Mouse (Mus musculus): Measurements from ENCODE around the gene Fxyd7. TPM values are rescaled to one million over a fixed set of nuclear protein-coding genes. Genes with fewer than 3 reads are reported as not detected.

Gene Fxyd7
- total RNA-seq, 2 experiments from 2014 or later = 371 to 375 TPM

DNA sequence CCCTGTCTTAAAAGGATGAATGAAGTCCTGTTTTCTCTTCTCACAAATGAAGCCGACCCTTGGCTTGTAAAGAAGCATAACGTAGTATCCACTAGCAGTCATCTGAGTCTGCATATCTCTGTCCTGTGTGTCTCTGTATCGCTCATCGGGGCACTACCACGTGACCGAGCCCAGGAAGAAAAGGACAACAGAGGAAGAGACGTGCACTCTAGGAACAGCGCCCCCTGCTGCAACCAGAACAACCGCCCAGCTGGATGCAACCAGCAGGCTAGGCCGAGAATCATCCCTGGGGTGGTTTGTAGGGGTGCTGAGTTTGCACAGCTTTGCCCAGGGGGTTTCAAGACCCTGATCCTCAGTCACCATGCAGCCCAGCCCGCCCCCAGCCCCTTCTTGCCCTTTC, 16.5 kb downstream of the Fxyd7 start:
- intact Hi-C loops (cut with DNase I) = no loop called here
- DNase-seq (ENCODE audit: extremely low spot score in 1 of 2, low spot score in 2 of 2) = peak in 1 of 2 experiments; percentile 55

DNA sequence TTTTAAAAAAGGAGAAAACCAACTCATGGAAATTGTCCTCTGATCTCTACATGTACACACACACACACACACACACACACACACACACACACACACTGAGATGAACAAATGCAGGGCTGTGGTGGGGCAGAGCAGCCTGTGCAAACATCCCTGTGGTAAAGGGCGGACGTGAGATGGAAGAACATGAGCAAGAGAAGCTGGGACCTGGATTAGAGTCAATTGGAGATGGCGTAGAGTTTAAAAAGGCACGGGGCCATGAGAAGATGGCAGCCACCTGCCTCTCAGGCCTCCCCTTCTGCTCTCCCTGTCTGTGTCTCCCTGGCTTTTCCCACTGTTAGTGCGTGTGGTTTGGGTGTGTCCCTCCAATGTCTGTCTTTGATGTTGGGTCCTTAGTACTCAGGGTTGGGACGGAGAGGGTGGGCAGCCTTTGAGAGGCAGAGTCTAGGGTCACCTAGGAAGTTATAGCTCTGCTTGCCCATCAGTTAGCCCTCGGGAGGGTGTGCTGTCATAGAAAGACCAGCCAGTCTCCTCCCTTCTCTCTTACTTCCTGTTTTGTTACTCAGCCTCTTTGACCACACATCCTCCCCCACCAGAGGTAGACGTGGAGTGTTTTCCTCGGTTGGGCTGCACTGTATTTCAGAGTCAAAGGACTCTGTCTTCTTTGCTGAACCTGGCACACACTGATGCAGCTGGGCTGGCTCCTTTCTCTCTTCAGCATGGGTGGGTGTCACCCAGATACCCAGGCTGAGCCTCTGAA, 17.7 kb downstream of the Fxyd7 start:
- intact Hi-C loops (cut with DNase I) = no loop called here
- DNase-seq (ENCODE audit: extremely low spot score in 1 of 2, low spot score in 2 of 2) = no peak

DNA sequence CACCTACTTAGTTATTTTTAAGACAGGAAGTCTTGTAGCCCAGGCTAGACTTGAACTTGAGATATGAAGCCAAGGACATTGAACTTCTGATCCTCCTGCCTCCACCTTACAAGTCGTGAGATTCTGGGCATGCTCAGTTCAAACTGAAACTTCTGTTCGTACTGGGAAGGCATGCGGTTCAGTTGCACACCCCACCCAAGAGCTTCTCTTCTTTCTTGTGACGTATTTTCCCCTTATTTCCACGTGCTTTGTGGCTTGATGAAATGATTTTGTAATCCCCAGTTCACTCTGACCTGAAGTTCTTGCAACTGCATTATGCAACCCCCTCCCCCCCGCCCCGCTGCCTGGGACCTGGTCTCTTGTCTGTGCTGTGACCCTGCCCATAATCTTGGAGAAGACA, 19.5 kb downstream of the Fxyd7 start:
- intact Hi-C loops (cut with DNase I) = no loop called here
- DNase-seq (ENCODE audit: extremely low spot score in 1 of 2, low spot score in 2 of 2) = no peak

DNA sequence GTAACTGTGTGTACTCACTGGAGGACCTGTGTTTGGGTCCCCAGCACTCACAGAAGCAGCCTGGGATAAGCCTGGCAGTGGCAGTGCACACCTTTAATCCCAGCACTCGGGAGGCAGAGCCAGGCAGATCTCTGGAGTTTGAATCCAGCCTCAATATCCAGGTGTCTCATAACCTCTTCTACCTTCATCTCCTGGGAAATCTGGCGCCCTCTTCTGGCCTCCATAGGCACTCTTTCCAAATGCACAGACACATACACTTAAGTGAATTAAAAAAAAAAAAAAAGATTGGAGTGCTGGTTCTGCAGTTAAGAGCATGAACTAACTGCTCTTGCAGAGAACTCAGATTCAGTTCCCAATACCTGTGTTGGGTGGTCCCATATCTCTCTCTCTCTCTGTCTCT, 20.6 kb downstream of the Fxyd7 start:
- no peak for DNase-seq (ENCODE audit: extremely low spot score in 1 of 2, low spot score in 2 of 2)
- intact Hi-C loops (cut with DNase I) = no loop called here

DNA sequence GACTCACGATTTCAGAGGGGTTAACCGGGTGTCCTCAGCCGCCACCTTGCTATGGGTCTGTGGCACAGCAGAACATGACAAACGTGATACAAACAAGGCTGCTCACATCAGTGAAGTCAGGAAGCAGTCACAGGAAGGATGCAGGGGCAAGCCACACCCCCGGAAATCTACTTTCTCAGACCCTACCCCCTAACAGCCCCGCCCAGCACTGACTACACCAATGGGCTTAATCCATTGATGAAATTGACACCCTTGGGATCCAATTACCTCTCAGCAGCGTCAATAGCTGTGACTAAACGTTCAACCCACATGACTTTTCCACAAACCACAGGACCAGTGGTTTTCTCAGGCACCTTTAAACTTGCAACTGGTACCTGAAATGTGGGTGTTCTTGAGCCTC, 22.7 kb downstream of the Fxyd7 start:
- no peak for DNase-seq (ENCODE audit: extremely low spot score in 1 of 2, low spot score in 2 of 2)
- intact Hi-C loops (cut with DNase I) = no loop called here

DNA sequence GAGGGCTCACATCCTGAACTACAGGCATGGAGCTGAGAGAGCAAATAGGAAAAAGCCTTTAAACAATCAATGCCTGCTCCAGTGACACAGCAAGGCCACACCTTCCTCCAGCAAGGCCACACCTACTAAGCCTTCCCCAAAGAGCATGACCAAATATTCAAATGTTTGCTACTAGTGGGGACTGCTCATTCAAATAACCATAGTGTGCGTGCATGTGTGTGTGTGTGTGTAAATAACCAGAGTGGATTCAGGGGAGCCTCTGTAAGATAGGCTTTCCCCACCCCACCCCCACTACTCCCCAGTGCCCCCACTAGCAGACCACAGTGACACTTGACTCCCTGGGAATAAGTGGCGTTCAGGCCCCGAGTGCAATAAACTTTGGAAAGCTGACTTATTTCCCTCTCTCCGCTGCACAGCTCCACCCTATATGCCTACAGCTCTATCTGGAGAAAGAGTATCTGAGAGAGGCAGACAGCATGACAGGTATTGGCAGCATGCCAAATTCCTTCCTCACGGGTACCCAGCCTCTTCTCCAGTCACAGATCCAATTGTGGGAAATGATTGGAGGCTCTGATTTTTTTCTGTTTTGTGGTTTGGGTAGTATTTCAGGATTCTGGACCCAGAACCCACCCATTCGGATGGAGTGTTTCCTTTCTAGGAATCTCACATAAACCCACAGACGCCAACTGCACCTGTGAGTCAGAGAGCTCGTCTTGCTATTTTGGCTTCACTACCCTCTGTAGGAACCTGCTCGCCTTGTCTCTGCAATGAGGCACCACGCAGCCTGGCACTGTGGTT, 34.0 kb downstream of the Fxyd7 start:
- intact Hi-C loops (cut with DNase I) = loop anchor here (5.0 kb wide), 1 partner anchor 40 kb away; no protein-coding TSS in a partner anchor
- peak; percentile 47 to 52 for DNase-seq (ENCODE audit: extremely low spot score in 1 of 2, low spot score in 2 of 2)

DNA sequence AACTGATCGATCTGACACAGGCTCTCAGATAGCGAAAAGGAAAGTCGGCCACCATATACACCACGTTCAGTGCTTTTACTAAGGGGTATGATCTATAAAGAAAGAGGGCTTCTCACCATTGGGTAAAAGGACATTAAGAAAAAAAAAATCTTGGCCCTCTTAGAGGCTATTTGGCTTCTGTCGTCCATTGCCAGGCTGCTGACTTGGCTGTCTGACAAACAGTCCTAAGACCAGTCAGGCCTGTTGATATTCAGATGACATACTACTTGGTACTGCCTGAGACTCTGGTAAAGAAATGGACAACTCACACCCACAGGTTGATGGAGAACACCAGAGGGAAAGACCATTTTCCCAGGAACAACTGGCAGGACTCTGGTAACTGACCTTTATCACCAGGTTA, 38.3 kb downstream of the Fxyd7 start:
- DNase-seq (ENCODE audit: extremely low spot score in 1 of 2, low spot score in 2 of 2) = no peak
- intact Hi-C loops (cut with DNase I) = no loop called here

DNA sequence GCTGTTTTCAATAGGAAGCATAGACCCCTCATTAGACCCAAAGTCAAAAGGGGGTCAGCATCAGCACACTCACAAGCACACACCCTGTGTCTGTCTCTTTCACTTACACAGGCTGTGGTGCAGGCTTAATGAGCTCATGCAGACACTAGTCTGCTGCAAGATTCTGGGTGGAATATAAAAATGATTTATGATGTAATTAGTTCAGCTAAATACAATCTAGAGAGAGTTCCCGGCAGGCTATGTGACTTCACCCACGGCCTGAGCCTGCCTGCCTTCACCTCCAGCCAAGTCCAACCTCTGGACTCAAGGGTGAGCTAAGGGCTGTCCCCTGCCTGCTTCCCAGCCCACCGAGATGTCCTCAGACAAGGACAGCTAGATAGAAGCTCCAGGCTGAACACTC, 42.4 kb downstream of the Fxyd7 start:
- intact Hi-C loops (cut with DNase I) = no loop called here

DNA sequence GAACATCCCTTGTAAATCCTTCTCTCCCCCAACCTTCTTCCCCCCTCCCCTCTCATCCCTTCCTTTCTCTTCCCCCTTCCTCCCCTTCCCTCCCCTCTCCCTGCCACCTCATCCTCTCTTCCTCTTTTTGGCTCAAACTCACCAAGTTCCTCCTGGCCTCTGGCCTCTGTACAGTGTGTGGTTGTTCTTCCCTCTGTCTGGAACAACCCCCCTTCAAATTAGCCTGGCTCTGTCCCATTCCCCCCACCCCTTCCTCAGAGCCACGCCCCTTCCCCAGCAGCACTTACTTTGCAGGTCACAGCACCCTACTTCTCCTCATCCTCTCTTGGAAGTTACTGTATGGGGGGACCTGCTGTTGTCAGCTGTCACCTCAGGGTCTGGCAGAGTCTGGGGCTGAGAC, 43.1 kb downstream of the Fxyd7 start:
- intact Hi-C loops (cut with DNase I) = no loop called here
- no peak for DNase-seq (ENCODE audit: extremely low spot score in 1 of 2, low spot score in 2 of 2)

More for the DNA sequence above, 42.4 kb downstream of the Fxyd7 start:
- no peak for DNase-seq (ENCODE audit: extremely low spot score in 1 of 2, low spot score in 2 of 2)

DNA sequence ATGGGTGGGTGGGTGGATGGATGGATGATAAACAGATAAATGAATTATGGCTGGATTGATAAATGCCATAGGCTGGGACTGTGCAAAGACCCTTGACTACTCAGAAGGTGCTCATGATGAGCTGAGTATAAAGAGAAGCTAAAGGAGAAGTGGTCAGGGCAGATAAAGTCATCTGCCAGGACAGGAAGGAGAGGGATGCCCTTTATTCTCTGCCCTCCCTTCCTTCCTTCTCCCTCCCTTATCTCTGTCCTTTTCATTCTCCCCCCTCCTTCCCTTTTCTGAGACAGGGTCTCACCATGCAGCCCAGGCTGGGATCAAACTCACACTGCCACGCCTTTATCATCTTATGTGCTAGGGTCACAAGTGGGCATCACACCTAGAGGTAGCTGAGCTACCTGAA, 43.5 kb downstream of the Fxyd7 start:
- intact Hi-C loops (cut with DNase I) = no loop called here
- no peak for DNase-seq (ENCODE audit: extremely low spot score in 1 of 2, low spot score in 2 of 2)

DNA sequence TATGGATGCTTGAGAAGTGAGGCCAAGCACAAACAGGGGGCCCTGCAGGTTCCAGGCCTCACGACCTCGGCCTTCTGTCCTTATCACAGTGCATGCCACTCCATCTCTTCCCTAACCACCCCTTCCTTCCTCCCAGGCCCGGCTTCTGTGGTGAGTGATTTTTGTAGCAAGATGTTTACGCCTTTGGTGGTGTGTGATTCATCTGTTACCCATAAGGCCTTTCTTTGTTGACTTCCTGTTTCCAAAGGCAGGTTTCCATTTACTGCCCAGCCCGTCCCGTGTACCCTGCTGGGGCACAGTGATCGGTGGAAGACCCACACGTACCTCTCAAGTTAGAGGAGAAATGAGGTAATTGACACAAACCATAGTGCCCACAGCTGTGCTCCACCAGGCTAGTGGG, 48.6 kb downstream of the Fxyd7 start:
- intact Hi-C loops (cut with DNase I) = no loop called here
- peak in 1 of 2 experiments; percentile 50 for DNase-seq (ENCODE audit: extremely low spot score in 1 of 2, low spot score in 2 of 2)

DNA sequence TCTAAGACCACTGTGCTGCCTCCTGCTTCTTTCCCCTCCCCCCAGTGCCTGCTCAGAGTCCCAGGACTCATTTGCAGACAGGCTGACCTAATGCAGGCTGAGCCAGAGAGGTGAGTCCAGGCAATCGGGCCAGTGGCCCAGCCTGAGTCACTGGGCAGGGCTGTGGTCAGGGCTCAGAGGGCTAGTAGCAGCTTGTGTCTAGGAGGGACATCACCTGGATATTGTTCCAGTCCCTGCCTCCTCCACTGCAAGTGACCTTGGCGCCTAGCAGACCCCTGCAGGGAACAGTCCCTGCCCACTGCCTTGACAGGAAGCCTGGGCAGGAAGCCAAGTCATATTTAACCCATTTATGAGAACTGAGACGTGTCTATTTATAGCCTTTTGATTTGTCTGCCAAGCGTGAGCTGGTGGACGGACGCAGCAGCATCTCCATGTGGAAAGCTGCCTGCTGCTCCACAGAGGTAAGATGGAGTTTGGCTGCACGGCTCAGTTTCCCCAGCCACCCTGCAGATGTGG, 50.7 kb downstream of the Fxyd7 start:
- intact Hi-C loops (cut with DNase I) = no loop called here

DNA sequence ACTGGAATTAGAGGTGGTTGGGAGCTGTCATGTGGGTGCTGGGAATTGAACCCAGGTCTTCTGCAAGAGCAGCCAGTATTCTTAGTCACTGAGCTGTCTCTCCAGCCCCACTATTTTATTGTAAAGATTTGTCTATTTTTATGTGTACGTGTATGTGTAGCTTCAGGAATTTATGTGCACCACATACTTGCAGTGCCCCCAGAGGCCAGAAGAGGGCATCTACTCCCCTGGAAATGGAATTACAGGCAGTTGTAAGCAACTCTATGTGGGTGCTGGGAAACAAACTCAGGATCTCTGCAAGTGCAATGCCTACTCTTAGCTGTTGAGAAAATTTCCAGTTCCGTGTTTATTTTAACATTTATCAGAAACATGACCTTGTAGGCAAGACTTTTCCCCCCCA, 54.8 kb downstream of the Fxyd7 start:
- DNase-seq (ENCODE audit: extremely low spot score in 1 of 2, low spot score in 2 of 2) = no peak
- intact Hi-C loops (cut with DNase I) = no loop called here

More for the DNA sequence above, 50.7 kb downstream of the Fxyd7 start:
- DNase-seq (ENCODE audit: extremely low spot score in 1 of 2, low spot score in 2 of 2) = peak; percentile 35 to 88

DNA sequence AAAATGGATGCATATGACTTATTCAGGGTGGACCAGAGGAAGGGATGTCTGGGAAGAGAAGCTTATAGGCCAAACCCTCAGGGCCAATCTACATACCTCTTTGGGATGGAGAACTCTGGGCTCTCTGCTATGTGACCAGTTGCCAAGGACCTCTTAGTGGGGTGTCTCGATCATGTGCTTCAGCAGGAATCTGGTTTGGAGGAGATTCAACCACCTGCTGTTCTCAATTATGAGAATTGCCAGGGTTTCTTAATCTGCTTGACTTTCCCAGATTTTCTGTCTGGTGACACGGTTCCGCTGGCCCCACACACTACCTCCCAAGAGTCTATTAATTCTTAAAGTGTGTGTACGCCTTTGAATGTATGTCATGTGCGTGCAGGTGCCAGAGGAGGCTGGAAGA, 57.3 kb downstream of the Fxyd7 start:
- intact Hi-C loops (cut with DNase I) = no loop called here
- no peak for DNase-seq (ENCODE audit: extremely low spot score in 1 of 2, low spot score in 2 of 2)

Small RNA genes within 50 kb of the gene (microRNA-seq; reads per million reads assigned to microRNA genes)
- not detected for gene Mir7050

Other genes starting within 250 kb of the Fxyd7 start
- gene Ffar2, start 227.7 kb downstream of the Fxyd7 start, total RNA-seq (2021) = under 1 TPM in 1 of 2 experiments, not detected in 1; 0.69 TPM
- gene Ffar3, start 195.3 kb downstream of the Fxyd7 start, total RNA-seq (2021) = not detected
- not detected for gene Ffar1, start 189.9 kb downstream of the Fxyd7 start, total RNA-seq (2021)
- gene Cd22, start 171.1 kb downstream of the Fxyd7 start, total RNA-seq (2021) = under 1 TPM in 1 of 2 experiments, not detected in 1; 0.28 TPM
- 10 to 100 TPM; 27.0 to 60.7 TPM for gene Mag, start 136.6 kb downstream of the Fxyd7 start, total RNA-seq (2021)
- gene Hamp2, start 126.8 kb downstream of the Fxyd7 start, total RNA-seq (2021) = not detected
- not detected for gene Hamp, start 107.4 kb downstream of the Fxyd7 start, total RNA-seq (2021)
- gene Usf2, start 94.7 kb downstream of the Fxyd7 start, total RNA-seq (2021) = 100 to 1,000 TPM; 112 to 115 TPM
- gene Lsr, start 78.0 kb downstream of the Fxyd7 start, total RNA-seq (2021) = 10 to 100 TPM; 10.2 to 12.6 TPM
- gene Fam187b, start 77.7 kb downstream of the Fxyd7 start, total RNA-seq (2021) = under 1 TPM; 0.18 to 0.21 TPM
- 10 to 100 TPM; 37.2 to 37.5 TPM for gene Fxyd5, start 9.0 kb downstream of the Fxyd7 start, total RNA-seq (2021)
- gene Fxyd1, start 5.7 kb upstream of the Fxyd7 start, total RNA-seq (2021) = 10 to 100 TPM; 34.1 to 35.5 TPM
- gene Lgi4, start 7.9 kb upstream of the Fxyd7 start, total RNA-seq (2021) = 1 to 10 TPM; 9.0 to 9.2 TPM
- not detected for gene Fxyd3, start 25.2 kb upstream of the Fxyd7 start, total RNA-seq (2021)
- 1 to 10 TPM; 1.2 to 1.9 TPM for gene Hpn, start 63.8 kb upstream of the Fxyd7 start, total RNA-seq (2021)
- 100 to 1,000 TPM; 176 to 205 TPM for gene Scn1b, start 75.5 kb upstream of the Fxyd7 start, total RNA-seq (2021)
- 100 to 1,000 TPM; 131 to 138 TPM for gene Gramd1a, start 104.4 kb upstream of the Fxyd7 start, total RNA-seq (2021)
- gene Scgb2b2, start 239.0 kb upstream of the Fxyd7 start, total RNA-seq (2021) = not detected
- not detected for gene Scgb1b2, start 240.4 kb upstream of the Fxyd7 start, total RNA-seq (2021)